Mouse (Mus musculus): Measurements from ENCODE around the gene Zmym1. TPM values are rescaled to one million over a fixed set of nuclear protein-coding genes. Genes with fewer than 3 reads are reported as not detected.
"Not testable (repeated sequence)": the region's sequence is repeated elsewhere in the genome, so short reads cannot be mapped to it uniquely, and the experiment has no call there.

The Zmym1 gene
- total RNA-seq, 1 experiment, result 56.8 TPM

DNA sequence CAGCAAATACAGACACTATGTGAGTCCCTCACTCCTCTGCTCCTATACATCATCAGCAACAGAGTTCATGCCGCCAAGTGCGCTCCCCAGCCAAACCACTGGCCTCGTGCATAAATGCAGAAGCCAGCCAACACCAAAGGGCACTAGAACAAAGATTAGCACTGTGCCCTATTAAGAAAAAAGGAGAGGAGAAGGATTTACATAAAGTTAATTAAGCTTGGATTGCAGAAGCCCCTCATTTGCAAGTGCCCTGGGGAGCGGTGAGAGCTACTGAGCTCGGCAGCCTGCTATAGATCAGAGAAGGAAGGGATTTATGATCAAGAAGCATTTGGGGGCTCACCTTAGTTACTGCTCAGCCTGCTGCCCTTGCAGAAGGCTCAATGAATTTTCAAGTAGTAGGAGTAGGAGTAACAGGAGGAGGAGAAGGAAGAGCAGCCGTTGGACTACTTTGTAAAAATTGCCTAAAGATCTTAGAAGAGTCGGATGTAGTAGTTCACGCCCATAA lies 60.3 kb downstream of the Zmym1 start:
- DNase-seq (ENCODE audit: low read depth, low spot score), result no peak
- in situ Hi-C loops (cut with MboI; ENCODE audit: low sequenced_read_pairs in 2 of 2, unreplicated experiment in 2 of 2), result no loop called here
- Histone ChIP-seq H3K4me1 (ENCODE audit: control insufficient read depth in 2 of 2, insufficient read depth in 2 of 2, low read length in 2 of 2, poor library complexity in 1 of 2) (peaks cover 4% of the 10 kb centered on the region in 2 experiments), H3K27ac (ENCODE audit: insufficient read depth, low read depth, low read length, poor library complexity, severe bottlenecking) (no peak overlapping the region), H3K4me3 (ENCODE audit: insufficient read depth in 1 of 2, low read depth in 1 of 2, low read length in 2 of 2, poor library complexity in 1 of 2, severe bottlenecking in 1 of 2) (no peak overlapping the region), H3K36me3 (ENCODE audit: control insufficient read depth, insufficient read depth, low read length, poor library complexity, severe bottlenecking) (no peaks in the 10 kb centered on the region), H3K9me3 (ENCODE audit: control insufficient read depth, insufficient read depth, low read depth, low read length) (no peaks in the 10 kb centered on the region), H3K9ac (ENCODE audit: insufficient read depth, low read depth, low read length, poor library complexity, severe bottlenecking) (no peak overlapping the region)
- TF ChIP-seq ZC3H11A (IDR thresholded peaks at IDR 0.05; ENCODE audit: borderline replicate concordance, low read depth, low read length) (no peak), ZNF384 (IDR thresholded peaks at IDR 0.05; ENCODE audit: low read depth, low read length) (no peak), HCFC1 (IDR thresholded peaks at IDR 0.05; ENCODE audit: borderline replicate concordance, insufficient read depth, low read length) (no peak), MAFK (IDR thresholded peaks at IDR 0.05; ENCODE audit: insufficient read depth, low read depth, low read length) (no peak), CHD2 (IDR thresholded peaks at IDR 0.05; ENCODE audit: low read depth, low read length) (no peak)

DNA sequence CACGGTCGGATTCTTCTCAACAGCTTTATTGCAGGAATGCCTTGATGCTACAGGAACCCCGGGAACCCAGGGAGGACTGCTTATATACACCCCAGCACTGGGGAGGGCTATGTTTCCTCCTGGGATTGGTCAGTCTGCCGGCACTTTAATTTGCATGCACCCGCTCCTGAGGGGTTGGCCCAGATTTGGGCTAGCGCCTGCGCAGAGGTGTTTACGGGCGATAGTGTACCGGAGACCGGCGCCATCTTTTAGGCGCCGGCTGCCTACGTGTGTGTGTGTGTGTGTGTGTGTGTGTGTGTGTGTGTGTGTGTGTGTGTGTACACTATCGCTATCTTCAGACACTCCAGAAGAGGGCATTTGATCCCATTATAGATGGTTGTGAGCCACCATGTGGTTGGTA lies 61.6 kb downstream of the Zmym1 start:
- H3K36me3 ChIP-seq (ENCODE audit: control insufficient read depth, insufficient read depth, low read length, poor library complexity, severe bottlenecking); H3K4me1 ChIP-seq (ENCODE audit: control insufficient read depth in 2 of 2, insufficient read depth in 2 of 2, low read length in 2 of 2, poor library complexity in 1 of 2); H3K4me3 ChIP-seq (ENCODE audit: insufficient read depth in 1 of 2, low read depth in 1 of 2, low read length in 2 of 2, poor library complexity in 1 of 2, severe bottlenecking in 1 of 2); H3K27ac ChIP-seq (ENCODE audit: insufficient read depth, low read depth, low read length, poor library complexity, severe bottlenecking); H3K9ac ChIP-seq (ENCODE audit: insufficient read depth, low read depth, low read length, poor library complexity, severe bottlenecking); H3K9me3 ChIP-seq (ENCODE audit: control insufficient read depth, insufficient read depth, low read depth, low read length); in situ Hi-C loops (cut with MboI; ENCODE audit: low sequenced_read_pairs in 2 of 2, unreplicated experiment in 2 of 2); DNase-seq (ENCODE audit: low read depth, low spot score): not testable (repeated sequence)

Other genes with a start within 250 kb of the Zmym1 start
- gene Zmym4, start 93.0 kb downstream of the Zmym1 start, total RNA-seq (2012; rRNA removed), result 40.5 and 44.0 TPM in 2 replicates
- gene Sfpq, start 39.8 kb downstream of the Zmym1 start, total RNA-seq (2012; rRNA removed), result 337 and 384 TPM in 2 replicates
- 18.1 and 18.2 TPM in 2 replicates for gene Zmym6, start 16.2 kb upstream of the Zmym1 start, total RNA-seq (2012; rRNA removed)
- 3.7 and 4.8 TPM in 2 replicates for gene Tmem35b, start 62.5 kb upstream of the Zmym1 start, total RNA-seq (2012; rRNA removed)
- 8.8 and 14.1 TPM in 2 replicates for gene Dlgap3, start 108.1 kb upstream of the Zmym1 start, total RNA-seq (2012; rRNA removed)
- gene Smim12, start 182.6 kb upstream of the Zmym1 start, total RNA-seq (2012; rRNA removed), result 50.2 and 72.6 TPM in 2 replicates